Mouse (Mus musculus) limb, embryonic 12.5 days (tissue): ENCODE measurements around the gene Olfr1110. TPM values are rescaled to one million over a fixed set of nuclear protein-coding genes. Genes with fewer than 3 reads are reported as not detected.
"Not testable (repeated sequence)": the region's sequence is repeated elsewhere in the genome, so short reads cannot be mapped to it uniquely, and the experiment has no call there.

Source experiments
- ATAC-seq: fragments of 200-750 bp; cut with Nextera tagmentation; 2 replicates; pipeline ENCODE4 v1.8.0; 2017; ENCODE audit warnings: low read depth, moderate TSS enrichment; ENCODE audit not compliant: insufficient number of reproducible peaks, insufficient read depth, low FRiP score, low TSS enrichment
- H3K27ac ChIP-seq: fragments of 300-500 bp; sonication (generic); 2 replicates; pipeline ENCODE4 v1.5.1; 2016; ENCODE audit warnings: mild to moderate bottlenecking, moderate library complexity
- H3K27me3 ChIP-seq: fragments of 300-500 bp; sonication (generic); 2 replicates; pipeline ENCODE4 v1.6.1; 2016; ENCODE audit warnings: mild to moderate bottlenecking, moderate library complexity
- H3K36me3 ChIP-seq: fragments of 300-500 bp; sonication (generic); 2 replicates; pipeline ENCODE4 v1.6.1; 2016; ENCODE audit warnings: mild to moderate bottlenecking, moderate library complexity
- H3K4me1 ChIP-seq: fragments of 300-500 bp; sonication (generic); replicated peaks from 2 replicates; pipeline ENCODE4 v1.6.1; 2016
- H3K4me2 ChIP-seq: fragments of 300-500 bp; sonication (generic); 2 replicates; pipeline ENCODE4 v1.6.1; 2016; ENCODE audit warnings: mild to moderate bottlenecking, moderate library complexity
- H3K4me3 ChIP-seq: fragments of 300-500 bp; sonication (generic); replicated peaks from 2 replicates; pipeline ENCODE4 v1.5.1; 2016; ENCODE audit warnings: mild to moderate bottlenecking
- H3K9ac ChIP-seq: fragments of 300-500 bp; sonication (generic); replicated peaks from 2 replicates; pipeline ENCODE4 v1.6.1; 2016; ENCODE audit warnings: mild to moderate bottlenecking, moderate library complexity
- H3K9me3 ChIP-seq: fragments of 300-500 bp; sonication (generic); 2 replicates; pipeline ENCODE4 v1.6.1; 2016; ENCODE audit warnings: mild to moderate bottlenecking, moderate library complexity
- WGBS: fragments of 180-500 bp; shearing (Covaris S2); methylation state at CpG from one replicate; pipeline ENCODE4 v1.1.7; 2016; 5-methylcytosine and 5-hydroxymethylcytosine counted together
- polyA plus RNA-seq: library from polyadenylated mRNA; unstranded; fragments of >200 nt; fragmentation: Nextera tagmentation; extraction: Ambion mirVana; gene quantifications from 2 replicates; pipeline ENCODE4 v1.2.1, GENCODE M21; 2016

The Olfr1110 gene
- not detected in 2 replicates for polyA plus RNA-seq

DNA sequence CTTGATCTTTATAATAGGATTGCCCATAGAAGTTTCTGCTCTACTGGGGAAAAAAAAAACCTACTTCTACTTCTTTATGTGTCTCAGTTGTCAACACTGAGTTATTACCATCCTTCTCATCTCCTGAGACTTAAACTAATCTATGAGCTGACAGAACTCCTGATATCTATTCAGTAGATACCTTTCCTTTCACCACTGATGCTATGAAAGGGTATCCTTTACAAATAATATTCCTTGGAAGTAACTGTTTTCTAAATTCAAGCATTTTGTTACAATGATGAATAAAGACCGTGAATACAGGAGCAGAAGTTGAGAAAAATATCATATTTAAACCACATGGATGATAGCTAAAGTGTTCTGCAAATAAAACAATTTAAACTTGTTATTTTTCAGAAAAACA is at the start of gene Olfr1110:
Gene Olfr1110 (minus strand): TSS at position 101 of the 400 bp plus-strand sequence.
- Histone ChIP-seq H3K4me3 (no peak within 1 kb of the TSS), H3K36me3 (no peaks in the 10 kb centered on the region), H3K9me3 (no peaks in the 10 kb centered on the region), H3K4me2 (no peak within 1 kb of the TSS), H3K9ac (no peak within 1 kb of the TSS), H3K27me3 (no peaks in the 10 kb centered on the region), H3K27ac (no peak within 1 kb of the TSS), H3K4me1 (no peaks in the 10 kb centered on the region)
- WGBS = 78% methylated on average over 1 of the region's 1 CpGs
- no peak for ATAC-seq

GRCm38 (mm10) chr2:87187498-87187897 is 47.4 kb upstream of the Olfr1110 start, which contains the start of gene Olfr1112:
Gene Olfr1112 (plus strand): TSS chr2:87187798.
- 84% methylated on average over 1 of the region's 1 CpGs for WGBS
- no peak within 1 kb of the TSS for H3K4me3 ChIP-seq
- no peak within 1 kb of the TSS for H3K27ac ChIP-seq
- H3K9ac ChIP-seq = no peak within 1 kb of the TSS
- H3K4me1 ChIP-seq = no peaks in the 10 kb centered on the region
- H3K4me2 ChIP-seq = no peak within 1 kb of the TSS
- H3K36me3 ChIP-seq = no peaks in the 10 kb centered on the region
- H3K27me3 ChIP-seq = no peaks in the 10 kb centered on the region
- no peak for ATAC-seq
- no peaks in the 10 kb centered on the region for H3K9me3 ChIP-seq

GRCm38 (mm10) chr2:87167731-87168130 is 27.6 kb upstream of the Olfr1110 start:
- H3K9me3 ChIP-seq, H3K4me2 ChIP-seq, H3K27ac ChIP-seq, ATAC-seq, H3K4me3 ChIP-seq, H3K36me3 ChIP-seq, H3K4me1 ChIP-seq, H3K9ac ChIP-seq, H3K27me3 ChIP-seq: not testable (repeated sequence)
- whole genome bisulfite sequencing = 86% methylated on average over 2 of the region's 2 CpGs

DNA sequence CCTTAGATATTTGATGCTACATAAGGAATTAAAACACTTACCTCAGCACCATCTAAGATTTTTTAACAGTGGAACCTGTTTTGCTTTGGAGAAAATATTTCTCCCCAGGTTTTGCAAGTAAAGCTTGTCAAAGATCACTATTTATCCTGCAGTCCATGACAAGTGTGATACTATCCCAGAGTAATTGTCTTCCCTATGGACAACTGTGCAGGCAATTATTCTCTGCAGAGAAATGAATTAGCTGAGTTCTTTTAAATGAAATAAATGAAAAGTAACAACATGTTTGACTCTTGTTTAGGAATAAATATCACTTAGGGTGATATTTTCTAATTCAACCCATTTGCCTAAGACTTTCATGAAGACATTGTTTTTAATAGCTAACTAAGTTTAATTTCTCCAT is 12.4 kb upstream of the Olfr1110 start, which contains the start of gene Olfr1111:
Gene Olfr1111 (minus strand): TSS at position 101 of the 400 bp plus-strand sequence.
- H3K36me3 ChIP-seq = no peaks in the 10 kb centered on the region
- no peak within 1 kb of the TSS for H3K9ac ChIP-seq
- no peaks in the 10 kb centered on the region for H3K9me3 ChIP-seq
- H3K27me3 ChIP-seq = no peaks in the 10 kb centered on the region
- no peak within 1 kb of the TSS for H3K27ac ChIP-seq
- H3K4me2 ChIP-seq = no peak within 1 kb of the TSS
- H3K4me1 ChIP-seq = no peaks in the 10 kb centered on the region
- no peak for ATAC-seq
- H3K4me3 ChIP-seq = no peak within 1 kb of the TSS

GRCm38 (mm10) chr2:87114467-87114866 is 25.6 kb downstream of the Olfr1110 start, which contains the start of gene Olfr259:
Gene Olfr259 (minus strand): TSS chr2:87114567.
- Histone ChIP-seq H3K4me3 (no peak within 1 kb of the TSS), H3K9ac (no peak within 1 kb of the TSS), H3K36me3 (no peaks in the 10 kb centered on the region), H3K4me2 (no peak within 1 kb of the TSS), H3K9me3 (no peaks in the 10 kb centered on the region), H3K4me1 (no peaks in the 10 kb centered on the region), H3K27ac (no peak within 1 kb of the TSS), H3K27me3 (no peaks in the 10 kb centered on the region)
- ATAC-seq = no peak

GRCm38 (mm10) chr2:87095908-87096307 is 44.2 kb downstream of the Olfr1110 start, which contains the start of gene Olfr1109:
Gene Olfr1109 (minus strand): TSS chr2:87096008.
- Histone ChIP-seq H3K27me3 (no peaks in the 10 kb centered on the region), H3K4me2 (no peak within 1 kb of the TSS), H3K36me3 (no peaks in the 10 kb centered on the region), H3K4me3 (no peak within 1 kb of the TSS), H3K9ac (no peak within 1 kb of the TSS), H3K4me1 (no peaks in the 10 kb centered on the region), H3K27ac (no peak within 1 kb of the TSS), H3K9me3 (no peaks in the 10 kb centered on the region)
- ATAC-seq = no peak
- 82% methylated on average over 1 of the region's 1 CpGs for WGBS

Other genes with a start within 250 kb of the Olfr1110 start
- not detected in 2 replicates for gene Olfr1097, start 248.1 kb downstream of the Olfr1110 start, polyA plus RNA-seq
- gene Olfr1098, start 215.8 kb downstream of the Olfr1110 start, polyA plus RNA-seq = not detected in 2 replicates
- gene Olfr1099, start 179.6 kb downstream of the Olfr1110 start, polyA plus RNA-seq = not detected in 2 replicates
- not detected in 2 replicates for gene Olfr1100, start 160.3 kb downstream of the Olfr1110 start, polyA plus RNA-seq
- not detected in 2 replicates for gene Olfr1101, start 149.1 kb downstream of the Olfr1110 start, polyA plus RNA-seq
- not detected in 2 replicates for gene Olfr1102, start 141.9 kb downstream of the Olfr1110 start, polyA plus RNA-seq
- not detected in 2 replicates for gene Olfr1104, start 113.2 kb downstream of the Olfr1110 start, polyA plus RNA-seq
- gene Olfr1105, start 103.8 kb downstream of the Olfr1110 start, polyA plus RNA-seq = not detected in 2 replicates
- gene Olfr1106, start 88.0 kb downstream of the Olfr1110 start, polyA plus RNA-seq = not detected in 2 replicates
- gene Olfr1107, start 64.5 kb downstream of the Olfr1110 start, polyA plus RNA-seq = not detected in 2 replicates
- not detected in 2 replicates for gene Olfr1109, start 44.3 kb downstream of the Olfr1110 start, polyA plus RNA-seq
- gene Olfr259, start 25.7 kb downstream of the Olfr1110 start, polyA plus RNA-seq = not detected in 2 replicates
- not detected in 2 replicates for gene Olfr1111, start 12.3 kb upstream of the Olfr1110 start, polyA plus RNA-seq
- gene Olfr1112, start 47.5 kb upstream of the Olfr1110 start, polyA plus RNA-seq = not detected in 2 replicates
- not detected in 2 replicates for gene Olfr1113, start 68.7 kb upstream of the Olfr1110 start, polyA plus RNA-seq
- not detected in 2 replicates for gene Olfr1115, start 107.7 kb upstream of the Olfr1110 start, polyA plus RNA-seq
- gene Olfr1116, start 127.2 kb upstream of the Olfr1110 start, polyA plus RNA-seq = not detected in 2 replicates
- gene Olfr1118, start 167.3 kb upstream of the Olfr1110 start, polyA plus RNA-seq = not detected in 2 replicates
- gene Olfr1120, start 214.5 kb upstream of the Olfr1110 start, polyA plus RNA-seq = not detected in 2 replicates
- gene Olfr1121, start 229.6 kb upstream of the Olfr1110 start, polyA plus RNA-seq = not detected in 2 replicates
- gene Olfr1122, start 245.5 kb upstream of the Olfr1110 start, polyA plus RNA-seq = not detected in 2 replicates